Mouse (Mus musculus) ES-Bruce4 (cell line): Measurements from ENCODE around the gene Rubcn.

ENCODE experiments used
- CTCF ChIP-seq: IDR thresholded peaks from one replicate; pipeline ENCODE4 v1.8.1; 2011; ENCODE audit warnings: low read depth, low read length
- POLR2A ChIP-seq: IDR thresholded peaks from one replicate; pipeline ENCODE4 v1.8.1; 2011; ENCODE audit warnings: low read length; ENCODE audit not compliant: insufficient read depth

- TF ChIP-seq POLR2A (no peak), CTCF (no peak)
These were observed 12.2 kb downstream of the Rubcn start for GRCm38 (mm10) chr16:32865401-32865800.
